Mouse (Mus musculus) small intestine, adult 2 months (tissue): ENCODE measurements around the gene Tmc5.

Experiments used
- CTCF ChIP-seq: fragments of 200-500 bp; IDR thresholded peaks from 2 replicates; pipeline ENCODE4 v1.5.1; 2012; ENCODE audit warnings: low read depth, mild to moderate bottlenecking, control low read depth, inconsistent platforms, low read length, moderate library complexity, mixed read lengths; ENCODE audit not compliant: insufficient replicate concordance, insufficient read length; ENCODE audit errors: extremely low read depth
- POLR2A ChIP-seq: fragments of 200-500 bp; IDR thresholded peaks from 2 replicates; pipeline ENCODE4 v1.6.1; 2012; ENCODE audit warnings: low read depth, mild to moderate bottlenecking, control low read depth, inconsistent platforms, low read length, moderate library complexity

GRCm38 (mm10) chr7:118703144-118703561 lies 106.1 kb downstream of the Tmc5 start:
- TF ChIP-seq POLR2A (no peak), CTCF (no peak)
